Mouse (Mus musculus) spleen, postnatal 10 days (tissue): ENCODE measurements around the gene Gjb3.

ENCODE experiments used
- DNase-seq, 2 experiments: peaks; one replicate each; pipeline ENCODE4 v3.0.0; 2021 to 2022; ENCODE audit warnings: low spot score in 2 of 2

The Gjb3 gene

DNA sequence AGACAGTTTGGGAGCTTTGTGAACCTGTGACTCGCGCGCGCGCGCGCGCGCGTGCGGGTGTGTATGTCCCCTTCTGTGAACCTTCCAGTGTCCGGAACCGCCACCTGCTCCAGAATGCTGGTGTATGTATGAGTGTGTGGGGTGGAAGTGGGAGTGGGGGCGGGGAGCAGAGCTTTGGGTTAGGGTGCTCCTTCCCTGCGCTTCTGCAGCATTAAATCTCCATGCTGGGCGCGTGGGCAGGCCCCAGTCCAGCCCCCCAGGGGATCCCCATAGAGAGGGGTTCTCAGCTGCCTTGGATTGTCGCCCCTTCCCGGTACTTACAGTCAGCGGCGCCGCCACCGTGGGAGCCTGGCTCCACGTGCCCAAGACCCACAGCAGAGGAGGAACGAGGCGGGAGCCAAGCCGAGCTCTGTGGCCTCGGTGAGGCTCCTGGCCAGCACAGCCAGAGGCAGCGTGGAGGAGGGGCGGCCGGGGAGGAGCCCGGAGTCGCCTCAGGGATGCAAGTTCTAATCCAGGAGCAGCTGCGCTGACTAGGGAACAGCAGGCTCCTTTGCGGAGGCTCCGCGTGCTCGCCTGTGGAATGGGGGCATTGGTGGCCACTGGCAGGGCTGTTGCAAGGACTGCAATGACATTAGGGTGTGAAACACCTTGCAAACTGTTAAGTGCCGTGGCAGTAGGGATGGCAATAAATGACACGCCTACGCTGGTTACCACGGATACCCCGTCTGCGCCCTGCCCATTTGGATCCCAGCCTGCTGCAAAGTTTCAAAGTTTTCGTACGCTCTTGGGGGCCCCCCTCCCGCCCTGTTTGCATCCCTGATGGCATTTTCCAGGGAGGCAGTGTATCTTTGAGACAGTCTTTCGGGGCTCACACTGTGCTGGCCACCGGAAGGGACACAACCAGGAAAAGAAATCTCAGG, at the start of gene Gjb3:
Gene Gjb3 (minus strand): TSS at position 664 of the 920 bp plus-strand sequence.
- DNase-seq, result no peak

DNA sequence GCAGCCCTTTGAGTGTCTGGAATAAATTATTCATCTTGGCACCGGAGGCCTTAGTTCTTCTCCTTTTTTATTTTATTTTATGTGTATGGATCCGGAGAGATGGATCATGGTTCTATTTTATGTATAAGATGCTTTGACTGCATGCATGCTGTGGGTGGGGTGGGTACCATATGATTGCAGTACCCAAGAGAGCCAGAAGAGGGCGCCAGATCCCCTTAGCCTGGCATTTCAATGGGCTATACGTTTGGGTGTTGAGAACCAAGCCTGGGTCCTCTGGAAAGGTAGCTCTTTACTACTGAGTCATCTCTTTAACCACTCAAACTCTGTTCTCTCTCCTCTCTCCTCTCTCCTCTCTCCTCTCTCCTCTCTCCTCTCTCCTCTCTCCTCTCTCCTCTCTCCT, 46.7 kb upstream of the Gjb3 start:
- peak in 1 of 2 experiments; percentile 37 for DNase-seq

DNA sequence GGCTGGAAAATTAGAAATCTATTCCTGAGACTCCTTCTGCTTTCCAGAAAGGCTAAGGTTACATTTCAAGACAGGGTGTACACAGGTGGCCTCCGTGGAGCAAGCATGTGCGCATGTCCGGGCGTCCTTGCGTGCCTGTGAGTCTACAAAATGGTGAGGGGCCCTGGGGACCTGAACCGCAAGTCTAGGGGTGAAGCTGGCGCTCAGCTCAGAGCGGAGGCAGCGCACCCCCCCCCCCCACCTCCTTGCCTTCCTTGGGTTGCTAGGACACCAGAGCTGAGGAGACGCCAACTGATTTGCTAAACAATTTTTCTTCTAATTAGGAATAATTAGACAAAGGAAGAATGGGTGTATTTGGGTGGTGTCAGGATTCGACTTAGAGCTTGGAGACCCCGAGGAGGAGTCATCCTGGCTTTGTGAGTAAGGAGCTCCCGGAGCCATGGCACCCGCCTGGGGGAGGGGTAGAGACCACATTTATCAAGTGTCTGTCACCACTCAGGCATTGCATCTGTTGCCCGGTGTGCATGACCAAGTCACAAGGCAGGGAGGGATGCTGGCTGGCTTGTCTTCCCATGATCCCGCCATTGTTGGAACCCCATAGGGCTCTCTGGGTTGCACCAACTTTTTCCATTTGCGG, 45.0 kb upstream of the Gjb3 start:
- DNase-seq, result no peak

DNA sequence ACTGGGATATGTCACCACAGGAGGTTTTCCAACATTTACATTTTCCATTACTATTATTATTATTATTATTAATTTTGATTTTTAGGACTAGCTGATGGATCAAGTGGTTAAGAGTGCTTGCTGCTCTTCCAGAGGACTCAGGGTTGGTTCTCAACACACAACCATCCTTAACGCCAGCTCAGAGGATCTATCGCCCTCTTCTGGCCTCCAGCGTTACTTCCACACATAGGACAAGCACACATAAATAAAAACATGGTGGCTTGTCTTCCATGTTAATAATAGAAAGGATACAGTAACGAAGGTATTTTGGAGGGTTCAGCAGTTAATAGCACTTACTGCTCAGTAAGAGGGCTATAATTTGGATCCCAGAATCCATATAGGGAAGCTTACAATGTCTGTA, 44.0 kb upstream of the Gjb3 start:
- no peak for DNase-seq

DNA sequence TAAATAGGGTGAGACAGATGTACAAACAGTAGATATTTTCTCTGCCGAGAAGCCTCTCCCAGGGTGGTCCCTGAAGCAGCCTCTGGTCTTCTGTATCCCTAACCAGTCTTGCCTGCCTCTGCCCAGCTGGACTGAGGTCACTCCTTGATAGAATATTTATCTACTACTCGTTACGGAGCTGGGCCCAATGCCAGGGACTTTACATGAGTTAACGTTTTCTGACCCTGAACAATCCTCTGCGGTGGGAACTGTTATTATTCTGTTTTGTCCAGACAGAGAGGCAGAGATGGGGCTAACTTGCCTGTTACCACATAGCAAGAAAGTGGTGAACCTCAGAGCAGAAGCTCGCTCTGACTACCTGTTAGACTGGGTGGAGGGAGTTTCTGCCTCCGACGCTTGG, 42.8 kb upstream of the Gjb3 start:
- DNase-seq, result no peak

DNA sequence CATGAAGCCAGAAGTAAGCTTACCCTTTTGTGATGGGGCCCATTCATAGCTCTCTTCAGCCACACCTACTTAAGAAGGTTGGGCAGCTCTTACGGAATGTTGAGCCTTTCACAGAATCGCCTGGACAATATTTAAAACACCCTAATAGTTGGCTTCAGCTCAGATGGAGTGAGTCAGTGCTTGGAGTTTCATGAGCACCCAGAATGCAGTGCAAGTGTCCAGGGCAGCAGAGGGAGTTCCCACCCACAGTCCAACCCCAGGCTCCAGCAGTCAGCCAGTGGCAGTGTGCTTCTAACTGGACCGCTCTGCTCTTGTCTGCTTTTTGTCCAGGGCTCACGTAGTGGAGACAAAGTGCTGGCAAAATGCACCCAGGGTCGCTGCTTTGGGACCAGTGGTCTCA, 40.9 kb upstream of the Gjb3 start:
- DNase-seq, result no peak

DNA sequence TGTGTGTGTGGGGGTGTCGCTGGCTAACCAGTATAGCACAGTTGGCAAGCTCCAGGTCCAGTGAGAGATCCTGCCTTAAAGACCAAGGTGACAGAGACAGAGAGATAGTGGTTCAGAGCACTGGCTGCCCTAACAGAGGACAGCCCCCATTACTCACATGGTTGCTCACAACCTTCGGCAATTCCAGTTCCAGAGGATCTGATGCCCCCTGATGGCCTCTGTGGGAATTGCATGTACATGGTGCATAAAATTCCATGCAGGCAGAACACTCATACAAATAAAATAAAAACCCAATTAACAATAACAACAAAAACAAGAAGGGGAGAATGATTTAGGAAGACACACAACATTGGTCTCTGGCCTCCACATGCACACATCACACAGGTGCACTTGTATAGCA, 39.8 kb upstream of the Gjb3 start:
- peak in 1 of 2 experiments; percentile 30 for DNase-seq

DNA sequence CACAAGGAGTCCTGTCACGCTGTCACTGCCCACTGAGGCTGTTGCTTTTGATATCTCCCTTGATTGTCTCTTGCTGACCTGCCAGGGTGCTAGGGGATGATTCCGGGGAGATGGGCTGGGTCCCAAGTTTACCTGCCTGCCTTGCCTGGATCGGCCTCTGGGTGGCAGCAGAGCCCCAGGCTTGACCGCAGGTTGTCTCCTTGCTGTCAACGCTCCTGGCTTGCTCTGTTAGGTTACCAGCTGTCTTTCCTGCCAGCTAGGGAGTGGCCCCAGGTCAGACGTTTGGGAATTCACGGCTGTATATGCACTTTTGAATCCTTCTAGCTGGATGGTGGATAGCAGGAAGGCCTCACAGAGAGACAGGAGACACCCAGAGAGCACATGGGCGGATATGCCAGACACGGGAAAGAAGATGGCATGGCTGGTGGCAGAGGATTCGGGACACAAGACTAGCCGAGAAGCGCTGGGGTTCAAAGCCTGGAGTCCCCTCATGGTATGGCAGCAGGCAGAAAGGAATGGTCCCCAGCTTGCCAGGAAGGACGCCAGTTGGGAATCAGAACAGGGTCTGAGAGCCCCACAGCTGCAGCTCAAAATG, 37.8 kb upstream of the Gjb3 start:
- peak; percentile 18 to 61 for DNase-seq

DNA sequence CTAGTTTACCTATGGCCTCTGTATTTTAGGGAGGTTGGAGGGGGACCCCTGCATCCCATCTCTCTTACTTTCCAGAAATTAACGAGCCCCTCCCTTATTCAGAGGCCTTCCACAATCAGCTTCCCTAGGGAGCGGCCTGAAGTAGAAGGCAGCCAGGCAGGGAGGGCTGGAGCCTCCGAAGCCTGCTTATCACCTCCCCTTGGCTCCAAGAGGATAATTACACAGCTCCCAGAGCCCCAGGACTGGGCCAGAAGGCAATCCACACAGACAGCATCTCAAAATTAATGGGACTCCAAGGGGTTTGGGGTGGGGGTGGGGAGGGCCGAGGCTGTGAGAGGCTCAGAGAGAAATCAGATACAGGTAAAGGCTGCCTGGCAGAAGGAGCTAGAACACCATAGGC, 35.2 kb upstream of the Gjb3 start:
- no peak for DNase-seq

DNA sequence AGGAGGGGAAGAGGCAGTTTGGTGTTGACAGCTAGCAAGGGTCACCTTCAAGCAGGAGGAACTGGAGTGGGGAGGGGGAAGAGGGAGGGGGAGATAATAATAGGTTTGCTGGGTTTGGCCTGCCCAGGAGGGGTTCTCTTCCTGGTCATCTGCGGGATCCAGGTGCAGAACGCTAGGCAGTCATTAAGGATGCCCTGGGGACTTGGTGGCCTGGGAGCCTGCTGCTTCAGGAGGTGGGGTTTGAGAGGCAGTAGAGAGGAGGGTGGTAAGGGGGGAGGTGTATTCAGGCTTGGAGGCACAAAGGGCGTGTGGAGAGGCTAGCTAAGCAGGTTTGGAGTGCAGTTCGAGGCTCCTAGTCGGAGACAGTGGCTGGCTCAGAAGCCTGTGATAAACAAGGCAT, 34.8 kb upstream of the Gjb3 start:
- no peak for DNase-seq

DNA sequence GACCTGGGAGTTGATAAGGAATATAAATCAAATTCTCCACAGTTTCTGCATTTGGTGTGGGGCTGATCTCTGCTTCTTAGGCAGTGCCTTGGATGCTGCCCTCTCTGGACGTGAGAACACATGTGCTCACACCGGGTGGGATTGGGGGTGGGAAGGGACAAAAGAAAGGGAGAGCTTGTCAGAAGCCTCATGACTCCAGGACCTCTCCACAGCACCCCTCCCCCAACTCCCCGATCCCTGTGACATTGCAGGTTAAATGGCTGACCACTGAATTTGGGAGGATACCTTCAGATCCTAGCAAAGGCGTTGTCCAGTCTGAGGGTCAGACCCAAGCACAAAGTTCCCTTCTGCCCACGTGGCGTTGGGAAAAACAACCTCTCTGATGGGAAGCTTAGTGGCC, 33.8 kb upstream of the Gjb3 start:
- DNase-seq, result no peak

DNA sequence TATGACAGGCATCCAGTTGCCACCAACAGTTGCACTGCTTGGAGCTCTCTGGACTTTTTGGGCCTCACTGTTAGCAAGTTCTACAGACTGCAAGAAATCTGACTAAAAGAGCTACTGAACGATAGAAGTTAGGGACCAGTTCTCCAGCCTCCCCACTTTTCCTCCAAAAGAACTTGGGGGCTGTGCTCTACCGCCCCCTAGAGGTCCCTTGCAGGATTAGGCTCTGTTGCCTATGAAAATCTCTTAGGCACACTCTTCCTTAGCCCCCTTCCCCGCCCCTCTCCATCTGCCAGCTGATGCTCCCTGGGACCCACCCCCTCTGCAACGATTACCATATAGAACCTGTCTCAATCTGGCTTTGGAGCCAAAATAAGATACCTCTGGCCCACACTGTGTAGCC, 32.7 kb upstream of the Gjb3 start:
- no peak for DNase-seq

DNA sequence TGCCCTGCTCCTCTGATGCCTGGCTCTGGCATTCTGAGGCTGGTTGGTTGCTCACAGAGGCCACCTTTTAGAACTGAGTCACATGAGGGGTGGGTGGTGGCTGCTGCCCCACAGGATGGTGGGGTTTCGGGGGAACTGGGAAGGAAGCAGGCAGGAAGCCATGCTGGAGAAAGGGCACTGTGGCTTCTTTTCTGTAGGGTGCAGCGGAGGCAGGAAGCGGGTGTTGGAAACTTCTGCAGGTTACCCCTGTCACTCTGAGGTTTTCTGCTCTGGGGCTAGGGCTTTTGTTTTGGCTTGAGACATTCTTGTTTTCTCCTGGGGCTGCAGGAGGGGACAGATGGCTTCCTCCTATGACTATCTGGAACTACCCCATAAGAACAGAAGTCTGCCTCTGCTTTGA, 31.9 kb upstream of the Gjb3 start:
- DNase-seq, result no peak

DNA sequence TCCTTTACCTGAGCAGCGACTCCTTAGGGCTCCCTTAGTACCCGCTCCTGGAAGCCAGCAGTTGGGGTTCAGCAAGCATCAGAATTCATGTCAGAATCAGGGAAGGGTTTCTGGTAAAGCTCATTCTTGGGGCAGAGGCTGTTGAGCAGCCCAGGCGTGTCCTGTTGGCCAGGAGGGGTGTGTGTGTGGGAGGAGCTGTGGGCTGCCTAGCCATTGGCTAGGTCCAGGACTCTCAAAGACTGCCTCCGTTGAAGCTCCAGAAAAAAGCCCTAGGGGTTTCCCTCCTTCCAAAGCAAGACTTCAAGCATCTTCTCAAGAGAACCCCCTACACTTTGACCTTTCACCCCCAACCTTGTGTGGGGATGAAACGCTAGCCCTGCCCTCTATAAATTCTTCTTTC, 27.4 kb upstream of the Gjb3 start, which contains the start of gene Gjb5:
Gene Gjb5 (minus strand): TSS at position 164 of the 400 bp plus-strand sequence.
- DNase-seq, result no peak

DNA sequence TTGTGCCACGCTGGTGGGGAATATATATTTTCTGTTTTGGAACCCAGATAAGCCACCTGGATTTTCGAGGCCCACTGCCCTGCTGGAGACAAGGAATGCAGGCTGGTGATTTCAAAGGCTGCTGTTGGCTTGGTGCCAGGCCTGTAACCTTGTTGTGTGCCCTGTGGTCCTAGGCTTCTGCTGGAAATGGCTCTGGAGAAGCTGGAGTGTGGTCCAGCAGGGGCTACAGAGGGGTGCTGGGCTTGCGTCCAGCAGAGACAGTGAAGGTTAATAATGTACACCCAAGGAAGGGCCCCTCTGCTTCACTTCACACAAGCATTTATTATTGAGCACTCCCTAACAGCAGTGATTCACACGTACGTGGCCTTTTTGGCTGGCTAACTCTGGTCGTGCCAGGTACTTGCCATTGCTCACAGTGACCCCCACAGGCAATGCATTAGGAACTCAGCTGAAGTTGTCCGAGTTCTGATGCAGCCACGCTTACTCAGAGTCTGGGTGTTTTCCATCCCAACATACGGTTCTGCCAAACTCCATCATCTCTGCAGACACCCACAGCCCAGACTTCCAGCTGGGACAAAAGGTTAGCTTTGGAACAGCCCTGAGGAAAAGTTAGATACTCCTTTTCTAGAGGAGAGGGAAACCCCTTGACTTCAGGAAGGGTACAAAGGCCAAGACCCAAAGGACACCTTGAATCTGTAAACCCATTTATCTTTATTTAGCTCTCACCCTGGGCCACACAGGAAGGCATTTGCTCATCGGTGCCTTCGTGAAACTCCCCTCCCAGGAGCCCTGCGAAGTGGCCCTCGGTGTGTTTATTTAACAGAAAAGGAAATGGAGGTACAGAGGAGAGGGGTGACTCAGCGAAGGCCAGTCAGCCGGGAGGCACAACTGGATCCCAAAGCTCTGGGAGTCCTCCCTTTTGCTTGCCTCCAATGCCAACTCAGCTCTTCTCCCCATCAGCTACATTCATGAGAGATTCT, 24.2 kb upstream of the Gjb3 start:
- DNase-seq, result no peak

DNA sequence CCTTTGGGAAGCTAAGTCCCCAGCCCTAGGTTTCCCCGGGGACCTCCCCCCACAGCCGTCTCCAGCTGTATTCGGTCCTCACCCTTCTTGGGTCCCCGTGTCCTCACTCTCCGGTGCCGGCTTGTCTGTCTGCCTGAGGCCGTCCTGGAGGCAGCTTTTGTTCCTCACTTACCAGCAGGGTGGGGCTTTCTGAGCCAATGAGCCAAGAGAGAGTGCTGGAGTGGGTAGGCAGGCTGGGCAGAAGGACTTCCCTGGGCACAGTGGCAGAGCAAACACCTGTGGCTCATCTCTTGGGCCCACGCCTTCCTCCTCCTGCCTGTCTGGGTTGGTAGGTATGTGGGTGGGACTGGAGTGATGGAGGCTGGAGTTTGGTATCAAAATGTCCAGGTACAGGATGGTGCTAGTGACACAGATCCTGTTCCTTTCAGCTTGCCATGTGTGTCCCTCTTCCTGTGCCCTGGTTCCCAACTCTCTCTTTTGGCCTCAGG, 23.4 kb upstream of the Gjb3 start, which contains the start of gene Gjb4:
Gene Gjb4 (minus strand): TSS at position 131 of the 488 bp plus-strand sequence.
- no peak for DNase-seq

DNA sequence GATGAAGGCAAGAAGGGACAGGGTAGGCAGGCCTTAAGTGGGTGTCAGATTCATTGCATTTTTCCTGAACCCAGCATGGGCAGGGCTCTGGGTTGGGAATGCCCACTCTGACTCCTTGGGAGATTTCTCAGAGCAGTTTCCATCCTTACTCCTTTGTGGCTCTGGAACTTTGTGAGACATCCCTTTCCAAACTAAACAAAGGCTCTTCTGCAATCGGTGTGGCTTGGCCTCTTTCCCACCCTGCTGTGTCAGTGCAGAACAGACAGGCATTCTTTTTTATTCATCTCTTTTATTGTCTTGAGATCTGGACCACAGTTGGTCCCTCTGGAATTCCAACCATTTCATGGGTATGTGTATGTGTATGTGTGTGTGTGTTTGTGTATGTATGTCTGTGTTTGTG, 21.9 kb upstream of the Gjb3 start:
- no peak for DNase-seq

DNA sequence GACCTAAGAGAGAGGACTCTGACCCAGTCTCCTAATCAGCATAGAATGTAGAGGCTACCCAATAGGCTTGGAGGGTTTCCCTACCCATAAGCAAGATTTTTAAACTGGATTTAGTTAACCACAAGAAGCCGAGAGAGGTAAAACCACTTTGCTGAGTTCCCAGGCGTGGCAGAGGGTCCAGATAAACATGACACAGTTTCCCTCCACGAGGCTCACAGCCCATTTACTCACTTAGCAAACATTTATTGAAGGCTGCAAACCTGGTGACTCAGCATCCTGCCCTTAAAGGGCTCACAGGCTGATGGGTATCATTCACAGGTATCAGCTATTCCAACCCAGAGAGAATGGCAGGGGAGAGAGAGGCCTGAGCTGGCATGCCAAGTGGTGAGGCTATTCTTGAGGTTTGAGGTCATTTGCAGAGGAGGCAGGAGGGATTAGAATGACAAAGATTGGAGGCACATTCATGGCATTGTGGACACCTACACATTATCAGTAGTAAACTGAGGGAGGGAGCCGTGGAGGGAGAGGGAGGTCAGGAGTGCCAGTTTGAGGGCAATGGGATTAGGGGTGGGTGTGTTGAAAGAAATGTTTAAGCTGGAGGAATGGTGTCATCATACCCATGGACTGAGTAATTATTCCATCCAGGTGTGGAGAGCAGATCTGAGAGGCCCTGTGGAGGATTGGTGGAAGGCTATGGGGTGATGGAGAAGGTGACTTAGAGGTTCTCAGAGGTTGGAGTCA, 19.1 kb upstream of the Gjb3 start:
- DNase-seq, result no peak

DNA sequence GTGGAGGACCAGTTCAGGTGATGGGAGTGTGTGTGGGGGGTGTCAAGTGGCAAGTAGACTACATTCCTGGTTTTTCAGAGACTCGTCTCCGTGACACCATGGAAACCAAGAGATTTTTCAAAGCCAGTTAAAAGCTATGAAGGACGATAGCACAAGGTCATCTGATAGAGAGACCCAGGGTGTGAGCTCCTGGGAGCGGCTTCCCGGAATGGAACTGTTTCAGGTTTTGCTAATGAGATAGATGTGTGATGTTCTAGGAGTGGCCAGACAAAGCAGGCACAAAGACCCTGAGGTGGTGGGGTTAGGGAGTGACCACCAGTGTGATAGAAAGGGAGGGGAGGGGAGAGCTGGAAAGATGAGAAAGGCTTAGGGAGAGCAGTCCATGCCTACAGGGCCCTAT, 14.4 kb upstream of the Gjb3 start:
- no peak for DNase-seq

DNA sequence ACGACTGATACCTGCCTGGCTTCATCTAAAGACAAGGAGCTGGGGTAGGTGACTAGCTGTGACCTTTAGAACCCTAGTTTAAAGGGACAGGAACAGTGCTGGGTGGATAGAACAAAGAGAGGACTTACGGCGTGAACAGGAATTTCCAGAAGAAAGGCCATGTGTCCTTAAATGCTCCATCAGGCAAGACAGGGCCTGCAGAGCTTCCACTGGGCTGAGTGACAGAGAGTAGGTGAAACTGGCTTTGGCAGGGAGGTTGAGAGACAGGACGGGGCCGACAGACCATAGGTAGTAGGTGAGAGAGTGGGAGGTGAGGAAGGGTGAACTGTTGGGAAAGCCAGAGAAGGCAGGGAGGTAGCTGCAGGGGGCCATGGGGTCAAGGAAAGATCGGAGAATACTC, 10.7 kb upstream of the Gjb3 start:
- DNase-seq, result no peak

DNA sequence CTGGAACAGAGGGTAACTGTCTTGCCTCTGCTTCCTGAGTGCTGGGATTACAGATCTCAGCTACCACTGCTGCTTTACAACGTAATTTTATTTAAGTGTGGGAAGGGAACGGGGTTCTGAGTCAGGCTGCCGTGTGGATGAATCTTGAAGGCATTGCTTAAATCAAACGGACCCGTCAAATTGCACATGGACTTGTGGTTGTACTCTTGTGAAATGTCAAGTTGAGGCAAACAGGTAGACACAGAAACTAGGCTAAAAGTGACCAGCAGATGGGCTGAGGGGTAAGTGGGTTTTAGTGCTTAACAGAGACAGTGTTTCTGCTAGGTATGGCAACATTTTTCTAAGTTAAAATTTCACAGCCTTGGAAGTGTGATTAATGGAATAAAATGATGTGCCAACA, 7.0 kb upstream of the Gjb3 start:
- DNase-seq, result no peak
